Comparison of ENCODE assay signal across 10 mouse cellular contexts in the genomic region with DNA sequence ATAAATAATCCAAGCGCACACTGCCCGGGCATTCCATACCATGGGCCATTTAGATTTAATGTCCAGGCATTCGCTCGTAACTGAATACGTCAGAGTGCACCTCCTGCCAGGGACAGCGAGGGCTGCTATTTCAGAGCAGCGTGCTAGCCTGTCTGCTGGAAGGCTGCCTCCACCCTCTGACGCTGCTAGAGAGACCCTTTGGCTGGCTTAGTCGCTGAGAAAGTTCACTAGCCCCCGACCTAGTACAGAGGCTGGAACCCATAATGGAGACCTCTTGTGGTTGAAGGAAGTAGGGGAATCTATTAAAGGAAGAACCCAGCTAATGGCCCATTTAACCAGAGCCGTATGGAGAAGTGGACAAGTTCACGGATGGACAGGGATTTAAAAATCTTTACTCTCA. TPM values are rescaled to one million over a fixed set of nuclear protein-coding genes. Genes with fewer than 3 reads are reported as not detected.
DNase-seq lines count a peak whose midpoint lies in the region; ATAC-seq and TF ChIP-seq lines count a peak whose summit lies in the region.
"Had no signal": no experiment of that assay in that cellular context is flagged by ENCODE, and none has a peak within 500 bp of the region (broad histone marks: within the 10 kb centered on the region; RNA-seq: fewer than 3 reads in every experiment).

No protein-coding gene starts in this region.

- no peaks in the 10 kb centered on the region for H3K27me3 ChIP-seq in lung, postnatal 0 days (replicated peaks; ENCODE audit: insufficient read depth, low read length)
- H3K27me3 ChIP-seq in intestine, embryonic 15.5 days (replicated peaks) = no peaks in the 10 kb centered on the region; the same call in 1 of the 2 replicates
- no peaks in the 10 kb centered on the region for H3K27me3 ChIP-seq in stomach, embryonic 15.5 days (replicated peaks)

- TF ChIP-seq EP300 in lung, postnatal 0 days (IDR thresholded peaks at IDR 0.05) = no peak

- H3K4me3 ChIP-seq in lung, postnatal 0 days (ENCODE audit: low read depth, low read length) = no peak overlapping the region
- H3K4me3 ChIP-seq in intestine, embryonic 15.5 days (replicated peaks) = no peak overlapping the region
- H3K4me3 ChIP-seq in stomach, embryonic 15.5 days (replicated peaks) = no peak overlapping the region; the same call in 1 of the 2 replicates

- no peaks in the 10 kb centered on the region for H3K4me1 ChIP-seq in lung, postnatal 0 days (ENCODE audit: insufficient read depth, low read depth, low read length)
- 0 out of 2 replicates have a peak, but pooled peaks cover 3% of the 10 kb centered on the region for H3K4me1 ChIP-seq in intestine, embryonic 15.5 days (replicated peaks)
- 0 out of 2 replicates have a peak, but pooled peaks cover 6% of the 10 kb centered on the region for H3K4me1 ChIP-seq in stomach, embryonic 15.5 days

- intact Hi-C loops in heart, postnatal 25 days (cut with DNase I) = no loop called here

- H3K36me3 ChIP-seq in lung, postnatal 0 days (ENCODE audit: insufficient read depth, low read length) = no peaks in the 10 kb centered on the region
- H3K36me3 ChIP-seq in intestine, embryonic 15.5 days = no peaks in the 10 kb centered on the region
- no peaks in the 10 kb centered on the region for H3K36me3 ChIP-seq in stomach, embryonic 15.5 days

- peak; percentile 87 for DNase-seq in heart, adult 11 months
- no peak for DNase-seq in heart, postnatal 25 days (ENCODE audit: low spot score)
- no peak for DNase-seq in lung, postnatal 0 days (ENCODE audit: low spot score)
- DNase-seq in lung, adult 18-20 months = no peak
- no peak for DNase-seq in spleen, adult 12 weeks (ENCODE audit: low spot score)
- no peak for DNase-seq in urinary bladder, postnatal 14 days (ENCODE audit: low spot score)
- DNase-seq: adrenal gland, adult 8-10 months; cerebellum, postnatal 25 days had no signal

- no peaks in the 10 kb centered on the region for H3K9me3 ChIP-seq in lung, postnatal 0 days (ENCODE audit: low read length)
- H3K9me3 ChIP-seq in intestine, embryonic 15.5 days = no peaks in the 10 kb centered on the region
- no peaks in the 10 kb centered on the region for H3K9me3 ChIP-seq in stomach, embryonic 15.5 days

- ATAC-seq in lung, postnatal 0 days = no peak
- no peak for ATAC-seq in intestine, embryonic 15.5 days
- peak; percentile 39; the same call in 1 of the 2 replicates for ATAC-seq in stomach, embryonic 15.5 days (ENCODE audit: insufficient read depth, low FRiP score, low read depth)

- peak; percentile 32 for TF ChIP-seq CTCF in lung, postnatal 0 days (IDR thresholded peaks at IDR 0.05)

- no peak overlapping the region for H3K4me2 ChIP-seq in lung, postnatal 0 days (replicated peaks; ENCODE audit: low read depth, low read length)
- H3K4me2 ChIP-seq in intestine, embryonic 15.5 days (replicated peaks) = peak overlapping the region; percentile 36
- H3K4me2 ChIP-seq in stomach, embryonic 15.5 days = peak overlapping the region; percentile 40; the same call in 1 of the 2 replicates

- no peak overlapping the region for H3K9ac ChIP-seq in lung, postnatal 0 days (replicated peaks; ENCODE audit: low read depth)
- H3K9ac ChIP-seq in intestine, embryonic 15.5 days = no peak overlapping the region
- no peak overlapping the region for H3K9ac ChIP-seq in stomach, embryonic 15.5 days

- no peak overlapping the region for H3K27ac ChIP-seq in lung, postnatal 0 days (ENCODE audit: low read length)
- no peak overlapping the region for H3K27ac ChIP-seq in intestine, embryonic 15.5 days
- no peak overlapping the region for H3K27ac ChIP-seq in stomach, embryonic 15.5 days

- 46% methylated on average over 12 of the region's 12 CpGs for WGBS in lung, postnatal 0 days
- 37% methylated on average over 12 of the region's 12 CpGs for WGBS in intestine, embryonic 15.5 days
- 31% methylated on average over 12 of the region's 12 CpGs for WGBS in stomach, embryonic 15.5 days

RNA-seq across cellular contexts. Expression of a gene that starts 49.2 kb away (rescaled TPM):
- 100 to 1,000 TPM; 203 to 227 TPM for total RNA-seq in heart, postnatal 25 days (2021)
- polyA plus RNA-seq in lung, postnatal 0 days (2015; fragmentation: Nextera tagmentation; extraction: Ambion mirVana) = 0.51 and 0.58 TPM in 2 replicates
- polyA plus RNA-seq in intestine, embryonic 15.5 days (2015; fragmentation: Nextera tagmentation; extraction: Ambion mirVana) = 0.77 and 0.80 TPM in 2 replicates
- 0.59 and 0.96 TPM in 2 replicates for polyA plus RNA-seq in stomach, embryonic 15.5 days (2015; fragmentation: Nextera tagmentation; extraction: Ambion mirVana)
